Mouse (Mus musculus): ENCODE data around the gene Rsl1. TPM values are rescaled to one million over a fixed set of nuclear protein-coding genes. Genes with fewer than 3 reads are reported as not detected.
"Not testable (repeated sequence)": the region's sequence is repeated elsewhere in the genome, so short reads cannot be mapped to it uniquely, and the experiment has no call there.

Rsl1 gene
- polyA plus RNA-seq (2015; fragmentation: Nextera tagmentation; extraction: Ambion mirVana), result 5.5 and 7.5 TPM in 2 replicates

DNA sequence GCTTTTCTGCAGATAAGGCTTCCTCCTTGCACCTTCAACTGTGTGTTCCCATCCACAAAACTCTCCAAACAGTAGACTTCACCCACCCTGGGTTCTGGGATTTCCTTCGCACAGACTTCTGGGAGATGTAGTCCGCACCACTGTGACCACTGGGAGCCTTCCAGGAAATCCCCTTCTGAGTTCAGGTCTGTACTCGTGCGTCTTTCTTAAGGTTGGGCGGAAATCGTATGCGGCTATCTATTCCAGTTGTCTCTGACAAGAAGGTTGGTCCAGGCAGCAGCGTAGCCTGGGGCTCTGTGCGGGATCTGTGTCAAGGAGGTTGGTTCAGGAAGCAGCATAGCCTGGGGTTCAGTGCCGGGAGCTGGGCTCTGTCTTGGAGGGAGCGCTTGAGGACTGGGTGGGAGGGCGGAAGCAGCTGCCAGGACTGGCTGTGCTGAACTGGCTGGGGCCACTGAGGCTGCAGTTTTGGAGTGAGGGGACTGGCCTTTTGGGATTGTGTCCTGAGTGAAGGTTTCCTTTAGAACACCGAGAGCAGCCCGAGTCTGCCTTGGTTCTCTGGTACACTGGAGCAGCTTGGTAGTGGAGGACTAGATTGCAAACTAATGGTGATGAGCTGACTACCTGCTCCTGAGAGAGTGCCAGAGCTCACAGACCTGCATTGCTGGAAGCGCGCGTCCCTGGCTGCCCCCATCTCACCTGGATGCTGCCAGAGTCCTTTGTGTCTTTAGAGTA lies at the start of gene Rsl1:
Gene Rsl1, plus strand, starts transcription at position 192 of the 732 bp plus-strand sequence.
- not testable (repeated sequence) for H3K27me3 ChIP-seq; H3K4me1 ChIP-seq (replicated peaks); H3K9me3 ChIP-seq; H3K36me3 ChIP-seq
- Histone ChIP-seq H3K4me3 (peak within 1 kb of the TSS; percentile 62), H3K4me2 (peak within 1 kb of the TSS; percentile 63), H3K27ac (peak within 1 kb of the TSS; percentile 74), H3K9ac (peak within 1 kb of the TSS; percentile 77)
- peak; percentile 98 for ATAC-seq (ENCODE audit: low FRiP score)
- 2% methylated on average over 17 of the region's 17 CpGs for WGBS

DNA sequence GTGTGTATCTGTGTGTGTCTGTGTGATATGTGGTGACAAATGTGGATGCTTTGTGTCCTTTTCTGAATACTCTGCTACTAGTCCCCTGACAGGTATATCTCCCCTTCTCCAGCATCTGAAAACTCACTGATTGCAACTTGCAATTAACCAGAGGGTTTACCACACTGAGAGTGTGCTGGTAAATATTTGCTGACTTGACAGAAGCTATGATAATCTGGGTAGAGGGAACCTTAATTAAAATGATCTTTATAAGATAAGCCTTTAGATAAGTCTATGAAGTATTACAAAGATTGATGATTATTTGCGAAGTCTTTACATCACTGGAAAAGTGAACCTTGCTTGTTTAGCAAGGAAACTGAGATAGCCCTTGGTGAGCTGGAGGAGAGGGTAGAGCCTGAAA lies 48.5 kb upstream of the Rsl1 start:
- Histone ChIP-seq H3K4me2 (no peak overlapping the region), H3K4me1 (replicated peaks) (peaks cover 9% of the 10 kb centered on the region), H3K9ac (no peak overlapping the region), H3K9me3 (no peaks in the 10 kb centered on the region), H3K27ac (no peak overlapping the region), H3K36me3 (no peaks in the 10 kb centered on the region), H3K27me3 (no peaks in the 10 kb centered on the region), H3K4me3 (no peak overlapping the region)
- WGBS, result 82% methylated on average over 1 of the region's 1 CpGs
- no peak for ATAC-seq (ENCODE audit: low FRiP score)

DNA sequence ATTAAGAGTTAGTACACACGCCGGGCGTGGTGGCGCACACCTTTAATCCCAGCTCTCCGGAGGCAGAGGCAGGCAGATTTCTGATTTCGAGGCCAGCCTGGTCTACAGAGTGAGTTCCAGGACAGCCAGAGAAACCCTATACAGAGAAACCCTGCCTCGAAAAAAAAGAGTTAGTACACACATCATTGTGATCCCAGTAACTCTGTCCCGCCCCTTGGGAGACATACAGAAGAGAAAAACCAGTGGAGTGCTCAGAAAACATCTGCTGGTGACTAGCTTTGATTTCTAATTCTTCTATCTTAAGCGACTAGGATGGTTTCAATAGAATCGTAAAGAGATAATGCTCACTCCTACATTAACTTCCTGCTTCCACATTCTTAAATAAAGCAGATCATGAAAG lies 45.5 kb upstream of the Rsl1 start:
- H3K9ac ChIP-seq; H3K4me1 ChIP-seq (replicated peaks); H3K27me3 ChIP-seq; H3K36me3 ChIP-seq; H3K9me3 ChIP-seq: not testable (repeated sequence)
- peak overlapping the region; percentile 62 for H3K4me3 ChIP-seq
- WGBS, result 81% methylated on average over 10 of the region's 10 CpGs
- H3K27ac ChIP-seq, result peak overlapping the region; percentile 74; the same call in 1 of the 2 replicates
- H3K4me2 ChIP-seq, result peak overlapping the region; percentile 74
- peak; percentile 41; the same call in 1 of the 2 replicates for ATAC-seq (ENCODE audit: low FRiP score)

DNA sequence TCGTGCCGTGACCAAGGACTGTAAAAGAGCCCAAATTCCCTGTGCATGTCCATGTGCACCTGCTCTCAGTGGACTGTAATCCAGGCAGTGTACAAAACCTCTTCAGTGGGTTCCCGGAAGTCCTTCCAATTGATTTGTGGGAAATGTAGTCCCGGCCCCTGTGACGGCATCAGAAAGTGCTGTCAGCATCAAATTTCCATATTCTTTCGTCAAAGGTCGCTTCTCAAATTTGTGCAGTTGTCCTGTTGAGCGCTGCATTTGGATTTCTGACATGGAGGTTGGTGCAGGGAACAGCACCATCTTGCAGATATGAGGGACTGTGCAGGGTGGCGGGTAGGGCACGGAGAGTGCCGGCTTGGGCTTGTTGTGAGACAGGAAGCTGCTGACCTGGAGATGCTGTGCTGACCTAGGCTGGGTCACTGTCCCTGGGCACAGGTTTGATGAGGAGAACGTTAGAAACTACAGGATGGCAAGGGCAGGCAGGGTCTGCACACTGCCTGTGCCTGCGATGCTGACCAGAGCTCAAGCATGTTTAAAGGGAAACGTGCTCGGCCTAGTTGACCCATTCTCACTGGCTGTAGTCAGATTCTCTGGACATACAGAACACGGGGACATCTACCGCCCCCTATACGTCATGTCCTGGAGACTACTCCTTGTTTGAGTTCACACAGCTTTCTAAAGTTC lies 44.8 kb upstream of the Rsl1 start:
- no peaks in the 10 kb centered on the region for H3K27me3 ChIP-seq
- WGBS, result 1% methylated on average over 18 of the region's 18 CpGs
- ATAC-seq (ENCODE audit: low FRiP score), result peak; percentile 97

DNA sequence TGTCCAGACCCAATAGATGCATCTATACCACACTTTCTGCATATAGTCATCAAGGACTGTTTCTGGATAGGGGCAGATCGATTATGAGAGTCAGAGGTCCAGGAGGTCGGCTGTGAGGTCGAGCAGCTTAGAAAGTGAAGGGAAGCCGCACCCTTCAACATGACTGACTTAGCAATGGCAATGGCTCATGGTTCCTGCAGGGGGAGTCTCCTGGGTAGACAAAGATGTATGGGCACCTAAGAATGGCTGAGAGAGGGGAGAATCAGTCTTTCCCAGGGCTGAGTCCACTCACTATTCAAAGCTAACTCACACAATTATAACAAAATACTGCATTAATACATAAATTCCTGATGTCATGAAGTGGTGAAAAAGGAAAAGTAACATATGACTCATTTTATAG lies 6.9 kb upstream of the Rsl1 start:
- not testable (repeated sequence) for H3K9ac ChIP-seq; H3K4me1 ChIP-seq (replicated peaks); ATAC-seq (ENCODE audit: low FRiP score); H3K36me3 ChIP-seq; H3K4me2 ChIP-seq; H3K4me3 ChIP-seq; H3K9me3 ChIP-seq; H3K27ac ChIP-seq; H3K27me3 ChIP-seq
- 70% methylated on average over 4 of the region's 4 CpGs for WGBS

More for the DNA sequence above, 44.8 kb upstream of the Rsl1 start:
- H3K4me1 ChIP-seq (replicated peaks), result peaks cover 9% of the 10 kb centered on the region
- no peaks in the 10 kb centered on the region for H3K9me3 ChIP-seq
- peak overlapping the region; percentile 74 for H3K27ac ChIP-seq
- peak overlapping the region; percentile 85 for H3K9ac ChIP-seq
- no peaks in the 10 kb centered on the region for H3K36me3 ChIP-seq
- H3K4me2 ChIP-seq, result peak overlapping the region; percentile 74
- H3K4me3 ChIP-seq, result peak overlapping the region; percentile 62

DNA sequence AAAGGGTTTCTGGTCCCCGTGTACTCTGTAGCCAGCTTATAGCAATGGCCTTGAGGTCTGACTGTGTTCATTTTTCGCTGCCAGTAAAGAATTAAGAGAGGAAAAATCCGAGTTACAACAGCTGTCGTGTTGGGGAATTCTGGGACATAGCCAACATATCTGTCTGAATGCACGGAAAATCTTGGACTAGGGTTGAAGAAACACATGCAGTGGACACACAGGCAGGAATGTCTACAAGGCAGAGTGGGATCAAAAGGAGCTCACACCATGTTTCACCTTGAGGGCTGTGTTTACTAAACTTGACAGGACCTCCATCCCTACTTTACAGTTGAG lies 707 bp downstream of the Rsl1 start:
- Histone ChIP-seq H3K9me3 (no peaks in the 10 kb centered on the region), H3K36me3 (peaks cover 8% of the 10 kb centered on the region; the same call in 1 of the 2 replicates), H3K4me1 (replicated peaks) (peaks cover 4% of the 10 kb centered on the region; the same call in 1 of the 2 replicates), H3K9ac (peak overlapping the region; percentile 77), H3K27me3 (no peaks in the 10 kb centered on the region), H3K4me3 (peak overlapping the region; percentile 62), H3K4me2 (peak overlapping the region; percentile 63), H3K27ac (no peak overlapping the region)
- ATAC-seq (ENCODE audit: low FRiP score), result no peak
- WGBS, result 32% methylated on average over 5 of the region's 5 CpGs

DNA sequence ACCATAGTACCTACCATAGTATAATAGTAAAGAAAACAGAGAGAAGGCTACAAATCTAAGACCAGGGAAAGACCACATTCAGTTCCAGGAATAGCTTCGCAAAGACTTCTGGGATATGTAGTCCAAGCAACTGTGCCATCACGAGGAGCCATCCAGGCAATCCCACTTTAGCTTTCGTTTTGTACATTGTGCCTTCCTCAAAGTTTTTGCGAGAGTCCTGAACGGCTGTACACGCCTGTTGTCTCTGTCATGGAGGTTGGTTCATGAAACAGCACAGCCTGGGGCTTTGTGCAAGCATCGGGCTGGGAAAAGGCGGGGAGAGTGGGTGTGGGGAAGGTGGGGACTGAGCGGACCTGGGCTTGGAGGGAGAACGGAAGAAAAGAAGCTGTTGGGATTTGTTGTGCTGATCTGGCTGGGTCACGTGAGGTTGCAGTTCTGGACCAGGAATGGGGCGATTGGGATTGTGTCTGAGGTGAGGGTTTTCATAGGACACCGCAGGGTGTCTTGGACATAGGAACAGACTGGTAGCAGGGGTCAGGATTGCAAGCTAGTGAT lies 21.4 kb downstream of the Rsl1 start, which contains the start of gene Zfp455:
Gene Zfp455, plus strand, starts transcription at position 167 of the 555 bp plus-strand sequence.
- 3% methylated on average over 13 of the region's 13 CpGs for WGBS
- no peaks in the 10 kb centered on the region for H3K27me3 ChIP-seq
- H3K9me3 ChIP-seq, result no peaks in the 10 kb centered on the region
- peak; percentile 95 for ATAC-seq (ENCODE audit: low FRiP score)
- H3K36me3 ChIP-seq, result no peaks in the 10 kb centered on the region
- peak within 1 kb of the TSS; percentile 75 for H3K9ac ChIP-seq
- H3K27ac ChIP-seq, result 0 out of 2 replicates have a peak within 1 kb of the TSS, but pooled peaks have one; percentile 18
- peak within 1 kb of the TSS; percentile 65 for H3K4me3 ChIP-seq
- H3K4me2 ChIP-seq, result peak within 1 kb of the TSS; percentile 73
- H3K4me1 ChIP-seq (replicated peaks), result peaks cover 7% of the 10 kb centered on the region

DNA sequence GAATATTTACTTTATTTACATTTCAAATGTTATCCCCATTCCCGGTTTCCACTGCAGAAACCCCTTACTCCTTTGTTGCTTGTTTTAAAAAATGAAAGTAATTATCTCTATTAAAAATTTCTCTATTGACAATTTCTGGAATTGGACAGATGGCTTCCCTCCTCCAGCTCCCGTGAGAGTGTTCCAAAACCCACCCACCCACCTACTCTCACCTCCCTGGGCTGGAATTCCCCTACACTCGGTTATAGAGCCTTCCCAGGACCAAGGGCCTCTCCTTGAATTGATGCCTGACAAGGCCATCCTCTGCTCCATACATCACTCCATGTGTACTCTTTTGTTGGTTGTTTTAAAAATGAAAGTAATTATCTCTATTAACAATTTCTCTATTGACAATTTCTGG lies 28.7 kb downstream of the Rsl1 start:
- Histone ChIP-seq H3K36me3 (peaks cover 10% of the 10 kb centered on the region), H3K27ac (no peak overlapping the region), H3K4me3 (no peak overlapping the region), H3K4me2 (no peak overlapping the region), H3K4me1 (replicated peaks) (no peaks in the 10 kb centered on the region), H3K9me3 (no peaks in the 10 kb centered on the region), H3K9ac (no peak overlapping the region), H3K27me3 (no peaks in the 10 kb centered on the region)
- 81% methylated on average over 3 of the region's 3 CpGs for WGBS
- no peak for ATAC-seq (ENCODE audit: low FRiP score)

DNA sequence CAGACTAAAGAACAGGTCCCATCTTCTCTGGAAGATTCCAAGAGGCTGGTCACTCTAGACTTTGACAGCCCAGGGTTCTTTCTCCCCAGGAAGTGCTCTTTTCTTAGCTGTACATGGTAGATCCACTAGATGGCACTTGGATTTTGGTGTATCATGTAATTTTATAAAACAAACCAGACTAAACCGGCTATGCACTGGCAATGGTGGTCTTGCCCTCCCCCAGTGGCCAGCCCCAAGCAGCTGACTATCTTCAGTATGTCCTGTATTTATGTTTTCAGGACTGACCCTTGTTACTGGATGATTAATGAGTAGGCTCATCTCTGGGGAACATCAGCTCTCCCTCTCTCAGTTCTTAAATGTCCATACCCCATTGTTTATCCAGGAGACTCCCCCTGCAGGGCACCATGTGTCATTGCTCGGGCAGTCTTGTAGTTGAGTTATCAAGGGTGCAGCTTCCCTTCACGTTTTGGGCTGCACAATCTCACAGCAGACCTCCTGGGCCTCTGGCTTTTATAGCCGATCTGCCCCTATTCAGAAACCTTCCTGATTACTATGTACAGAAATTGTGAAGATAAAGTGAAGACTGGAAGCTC lies 41.1 kb downstream of the Rsl1 start:
- Histone ChIP-seq H3K4me1 (replicated peaks) (no peaks in the 10 kb centered on the region), H3K4me3 (no peak overlapping the region), H3K36me3 (no peaks in the 10 kb centered on the region; the same call in 1 of the 2 replicates), H3K9me3 (0 out of 2 replicates have a peak, but pooled peaks cover 3% of the 10 kb centered on the region), H3K4me2 (no peak overlapping the region), H3K9ac (no peak overlapping the region), H3K27me3 (no peaks in the 10 kb centered on the region), H3K27ac (no peak overlapping the region)
- no peak for ATAC-seq (ENCODE audit: low FRiP score)
- WGBS, result 65% methylated on average over 4 of the region's 4 CpGs

Other genes starting within 250 kb of the Rsl1 start
- 5.4 and 6.8 TPM in 2 replicates for gene Zfp712, start 112.0 kb upstream of the Rsl1 start, polyA plus RNA-seq (2015; fragmentation: Nextera tagmentation; extraction: Ambion mirVana)
- 8.7 and 9.8 TPM in 2 replicates for gene Zfp708, start 75.2 kb upstream of the Rsl1 start, polyA plus RNA-seq (2015; fragmentation: Nextera tagmentation; extraction: Ambion mirVana)
- 1.4 and 1.7 TPM in 2 replicates for gene Gm28557, start 64.6 kb upstream of the Rsl1 start, polyA plus RNA-seq (2015; fragmentation: Nextera tagmentation; extraction: Ambion mirVana)
- 0.10 TPM in 1 of 2 replicates, not detected in the other for gene Rslcan18, start 56.9 kb upstream of the Rsl1 start, polyA plus RNA-seq (2015; fragmentation: Nextera tagmentation; extraction: Ambion mirVana)
- gene Zfp759, start 51.5 kb upstream of the Rsl1 start, polyA plus RNA-seq (2015; fragmentation: Nextera tagmentation; extraction: Ambion mirVana), result 4.1 and 4.2 TPM in 2 replicates
- gene Zfp455, start 21.3 kb downstream of the Rsl1 start, polyA plus RNA-seq (2015; fragmentation: Nextera tagmentation; extraction: Ambion mirVana), result 2.6 and 3.1 TPM in 2 replicates
- gene Zfp458, start 105.3 kb downstream of the Rsl1 start, polyA plus RNA-seq (2015; fragmentation: Nextera tagmentation; extraction: Ambion mirVana), result 5.1 and 5.4 TPM in 2 replicates
- gene Zfp457, start 133.3 kb downstream of the Rsl1 start, polyA plus RNA-seq (2015; fragmentation: Nextera tagmentation; extraction: Ambion mirVana), result 0.84 and 1.1 TPM in 2 replicates
- 1.6 and 1.9 TPM in 2 replicates for gene Zfp595, start 159.4 kb downstream of the Rsl1 start, polyA plus RNA-seq (2015; fragmentation: Nextera tagmentation; extraction: Ambion mirVana)
- gene Gm28044, start 187.4 kb downstream of the Rsl1 start, polyA plus RNA-seq (2015; fragmentation: Nextera tagmentation; extraction: Ambion mirVana), result 0.44 TPM in 1 of 2 replicates, not detected in the other
- 0.68 and 0.69 TPM in 2 replicates for gene Zfp953, start 187.4 kb downstream of the Rsl1 start, polyA plus RNA-seq (2015; fragmentation: Nextera tagmentation; extraction: Ambion mirVana)
- not detected in 2 replicates for gene Gm28041, start 202.6 kb downstream of the Rsl1 start, polyA plus RNA-seq (2015; fragmentation: Nextera tagmentation; extraction: Ambion mirVana)
- 0.55 and 0.72 TPM in 2 replicates for gene Zfp456, start 202.6 kb downstream of the Rsl1 start, polyA plus RNA-seq (2015; fragmentation: Nextera tagmentation; extraction: Ambion mirVana)
- gene Zfp429, start 226.6 kb downstream of the Rsl1 start, polyA plus RNA-seq (2015; fragmentation: Nextera tagmentation; extraction: Ambion mirVana), result 3.4 and 5.0 TPM in 2 replicates
- 0.21 and 0.58 TPM in 2 replicates for gene Zfp459, start 248.2 kb downstream of the Rsl1 start, polyA plus RNA-seq (2015; fragmentation: Nextera tagmentation; extraction: Ambion mirVana)